Comparison of ENCODE assay signal across 20 mouse cellular contexts in the genomic region with DNA sequence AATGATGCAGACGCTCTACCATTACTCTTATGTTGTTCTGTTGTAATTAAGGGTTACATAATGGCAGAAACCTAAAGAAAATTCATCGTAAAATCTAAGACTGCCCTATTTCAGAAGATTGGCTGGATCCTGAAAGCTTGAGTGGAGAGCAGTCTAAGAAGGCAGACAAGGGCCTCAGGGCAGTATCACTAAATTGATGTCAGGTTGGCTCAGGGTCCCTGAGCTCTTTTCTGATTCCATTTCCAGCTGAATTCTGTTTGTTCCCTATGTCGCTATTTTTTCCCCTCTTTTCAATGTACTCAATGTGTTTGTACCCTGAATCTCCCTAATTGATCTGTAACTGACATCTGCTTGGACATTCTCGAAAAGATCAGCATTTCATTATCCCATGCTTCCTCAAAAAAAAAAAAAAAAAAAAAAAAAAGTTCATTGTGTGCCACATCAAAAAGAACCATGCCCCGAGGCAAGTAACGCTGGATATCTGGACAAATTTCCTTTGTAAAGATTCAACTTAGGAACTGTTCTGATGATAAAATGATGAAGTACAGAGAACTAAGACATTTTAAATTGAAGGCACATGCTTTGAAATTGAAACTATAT.
DNase-seq lines count a peak whose midpoint lies in the region; ATAC-seq and TF ChIP-seq lines count a peak whose summit lies in the region.
"Had no signal": no experiment of that assay in that cellular context is flagged by ENCODE, and none has a peak within 500 bp of the region (broad histone marks: within the 10 kb centered on the region; RNA-seq: fewer than 3 reads in every experiment).

No protein-coding gene starts in this region.

- no peaks in the 10 kb centered on the region for H3K9me3 ChIP-seq in midbrain, embryonic 11.5 days (ENCODE audit: control insufficient read depth, low read length)
- H3K9me3 ChIP-seq in midbrain, postnatal 0 days (ENCODE audit: low read length) = no peaks in the 10 kb centered on the region
- H3K9me3 ChIP-seq in forebrain, embryonic 14.5 days (replicated peaks; ENCODE audit: control insufficient read depth, low read length) = no peaks in the 10 kb centered on the region
- H3K9me3 ChIP-seq in midbrain, embryonic 14.5 days (ENCODE audit: control insufficient read depth, low read length) = no peaks in the 10 kb centered on the region
- H3K9me3 ChIP-seq: heart, embryonic 15.5 days had no signal

- TF ChIP-seq CTCF in midbrain, postnatal 0 days (IDR thresholded peaks at IDR 0.05) = no peak

- no peak overlapping the region for H3K27ac ChIP-seq in midbrain, embryonic 11.5 days (ENCODE audit: low read depth, low read length)
- no peak overlapping the region for H3K27ac ChIP-seq in midbrain, postnatal 0 days (ENCODE audit: low read depth, low read length)
- H3K27ac ChIP-seq in forebrain, embryonic 14.5 days (ENCODE audit: low read depth, low read length) = no peak overlapping the region
- H3K27ac ChIP-seq in midbrain, embryonic 14.5 days (replicated peaks; ENCODE audit: low read depth, low read length) = no peak overlapping the region
- H3K27ac ChIP-seq: heart, adult 2 months; heart, embryonic 15.5 days; layer of hippocampus, adult 2 months had no signal

- H3K9ac ChIP-seq in midbrain, embryonic 11.5 days (ENCODE audit: low read length) = no peak overlapping the region
- no peak overlapping the region for H3K9ac ChIP-seq in midbrain, postnatal 0 days (replicated peaks; ENCODE audit: low read length, poor library complexity, severe bottlenecking)
- no peak overlapping the region for H3K9ac ChIP-seq in forebrain, embryonic 14.5 days (ENCODE audit: low read length)
- no peak overlapping the region for H3K9ac ChIP-seq in midbrain, embryonic 14.5 days (replicated peaks; ENCODE audit: low read length)
- H3K9ac ChIP-seq: heart, embryonic 15.5 days had no signal

- no peak overlapping the region for H3K4me3 ChIP-seq in midbrain, embryonic 11.5 days (ENCODE audit: low read depth, low read length)
- H3K4me3 ChIP-seq in midbrain, postnatal 0 days (ENCODE audit: low read depth, low read length) = no peak overlapping the region
- no peak overlapping the region for H3K4me3 ChIP-seq in forebrain, embryonic 14.5 days (ENCODE audit: low read depth, low read length)
- no peak overlapping the region for H3K4me3 ChIP-seq in midbrain, embryonic 14.5 days (replicated peaks; ENCODE audit: low read depth, low read length)
- H3K4me3 ChIP-seq: heart, adult 2 months; heart, embryonic 15.5 days; layer of hippocampus, adult 2 months had no signal

- no peak overlapping the region for H3K4me2 ChIP-seq in midbrain, embryonic 11.5 days
- no peak overlapping the region for H3K4me2 ChIP-seq in midbrain, postnatal 0 days (ENCODE audit: low read depth, low read length, poor library complexity, severe bottlenecking)
- no peak overlapping the region for H3K4me2 ChIP-seq in forebrain, embryonic 14.5 days (ENCODE audit: low read length)
- no peak overlapping the region for H3K4me2 ChIP-seq in midbrain, embryonic 14.5 days (ENCODE audit: low read length)
- H3K4me2 ChIP-seq: heart, embryonic 15.5 days; liver, embryonic 11.5 days had no signal

- H3K36me3 ChIP-seq in midbrain, embryonic 11.5 days (ENCODE audit: control insufficient read depth, insufficient read depth, low read length) = no peaks in the 10 kb centered on the region
- H3K36me3 ChIP-seq in midbrain, postnatal 0 days (ENCODE audit: insufficient read depth, low read length) = no peaks in the 10 kb centered on the region
- H3K36me3 ChIP-seq in forebrain, embryonic 14.5 days (ENCODE audit: control insufficient read depth, insufficient read depth, low read length) = no peaks in the 10 kb centered on the region
- H3K36me3 ChIP-seq in midbrain, embryonic 14.5 days (ENCODE audit: control insufficient read depth, insufficient read depth, low read length) = no peaks in the 10 kb centered on the region
- H3K36me3 ChIP-seq: heart, embryonic 15.5 days had no signal

- H3K4me1 ChIP-seq in midbrain, embryonic 11.5 days (ENCODE audit: control insufficient read depth, insufficient read depth, low read length) = no peaks in the 10 kb centered on the region
- H3K4me1 ChIP-seq in midbrain, postnatal 0 days (ENCODE audit: insufficient read depth, low read length) = no peaks in the 10 kb centered on the region
- H3K4me1 ChIP-seq in forebrain, embryonic 14.5 days (ENCODE audit: control insufficient read depth, insufficient read depth, low read length) = no peaks in the 10 kb centered on the region
- no peaks in the 10 kb centered on the region for H3K4me1 ChIP-seq in midbrain, embryonic 14.5 days (ENCODE audit: control insufficient read depth, insufficient read depth, low read length)
- H3K4me1 ChIP-seq: heart, embryonic 15.5 days had no signal

- no peaks in the 10 kb centered on the region for H3K27me3 ChIP-seq in midbrain, embryonic 11.5 days (ENCODE audit: control insufficient read depth, insufficient read depth, low read length)
- no peaks in the 10 kb centered on the region for H3K27me3 ChIP-seq in midbrain, postnatal 0 days (ENCODE audit: insufficient read depth, low read length)
- no peaks in the 10 kb centered on the region for H3K27me3 ChIP-seq in forebrain, embryonic 14.5 days (replicated peaks; ENCODE audit: control insufficient read depth, insufficient read depth, low read length)
- H3K27me3 ChIP-seq in midbrain, embryonic 14.5 days (ENCODE audit: control insufficient read depth, insufficient read depth, low read length) = no peaks in the 10 kb centered on the region
- H3K27me3 ChIP-seq: heart, embryonic 15.5 days had no signal

- ATAC-seq in midbrain, embryonic 11.5 days (ENCODE audit: low FRiP score) = peak; percentile 73
- ATAC-seq in midbrain, postnatal 0 days (ENCODE audit: low FRiP score) = no peak
- ATAC-seq in forebrain, embryonic 14.5 days = peak; percentile 57; the same call in 1 of the 2 replicates
- peak; percentile 69; the same call in 1 of the 2 replicates for ATAC-seq in midbrain, embryonic 14.5 days (ENCODE audit: low FRiP score, low TSS enrichment)
- ATAC-seq in cerebellum, adult (ENCODE audit: insufficient number of reproducible peaks, low FRiP score, low TSS enrichment) = no peak
- ATAC-seq: inflammation-experienced regulatory T-cells, adult 6 months had no signal

- DNase-seq in midbrain, embryonic 11.5 days (ENCODE audit: low spot score, missing footprints) = no peak
- DNase-seq in midbrain, postnatal 0 days (ENCODE audit: low spot score) = no peak
- peak; percentile 48 for DNase-seq in embryo, embryonic 11 days
- DNase-seq in forebrain, embryonic 14.5 days (ENCODE audit: low spot score) = peak; percentile 56
- DNase-seq in midbrain, embryonic 14.5 days = peak; percentile 73
- no peak for DNase-seq in heart, adult 11 months
- DNase-seq: cerebellum, adult 9-11 months; gastrocnemius, postnatal 14 days; heart, adult 2 months; heart, postnatal 4 days; kidney, adult 8-10 months; kidney, postnatal 14 days; left cerebral cortex, postnatal 4 days; lung, adult 2 months; lung, postnatal 36 days had no signal

- WGBS in midbrain, embryonic 11.5 days = 46% methylated on average over 6 of the region's 6 CpGs
- 35% methylated on average over 6 of the region's 6 CpGs for WGBS in midbrain, postnatal 0 days
- 15% methylated on average over 6 of the region's 6 CpGs for WGBS in forebrain, embryonic 14.5 days
- whole genome bisulfite sequencing in midbrain, embryonic 14.5 days = 23% methylated on average over 6 of the region's 6 CpGs

Comparison
In these comparisons a context has a peak if more than half of its experiments do, and no peak if none do; other contexts are left out.
1. ATAC-seq: peak in midbrain, embryonic 11.5 days (single experiment), forebrain, embryonic 14.5 days (single experiment) and midbrain, embryonic 14.5 days (single experiment); none in midbrain, postnatal 0 days (single experiment) and cerebellum, adult (single experiment).
2. DNase-seq: peak in embryo, embryonic 11 days (single experiment), forebrain, embryonic 14.5 days (single experiment) and midbrain, embryonic 14.5 days (single experiment); none in midbrain, embryonic 11.5 days (single experiment), midbrain, postnatal 0 days (single experiment) and heart, adult 11 months (single experiment).